Comparison of ENCODE assay signal across 25 mouse cellular contexts in the genomic region with DNA sequence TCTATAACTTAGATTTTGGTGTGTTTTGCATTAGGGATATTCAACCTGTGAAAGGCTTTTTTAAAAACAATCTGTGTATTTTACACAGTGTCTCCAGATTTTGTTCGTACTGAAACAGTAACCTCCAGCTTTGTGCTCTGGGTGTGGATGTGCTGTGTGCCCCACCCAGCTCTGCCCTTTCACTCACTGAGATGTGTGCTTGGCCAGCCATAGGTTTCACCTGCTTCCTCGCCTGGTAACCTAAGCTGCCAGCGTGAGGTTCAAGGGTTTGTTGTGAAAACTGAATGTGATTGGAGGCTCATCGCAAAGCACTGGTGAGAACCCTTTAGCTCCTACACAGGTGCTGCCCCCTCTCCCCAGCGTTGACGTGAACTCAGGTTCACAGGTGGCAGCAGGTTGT.
DNase-seq lines count a peak whose midpoint lies in the region; ATAC-seq and TF ChIP-seq lines count a peak whose summit lies in the region.
"Had no signal": no experiment of that assay in that cellular context is flagged by ENCODE, and none has a peak within 500 bp of the region (broad histone marks: within the 10 kb centered on the region; RNA-seq: fewer than 3 reads in every experiment).

No protein-coding gene starts in this region.

- no peak overlapping the region for H3K27ac ChIP-seq in intestine, embryonic 14.5 days (ENCODE audit: low read depth)
- H3K27ac ChIP-seq in intestine, embryonic 16.5 days (ENCODE audit: low read length) = no peak overlapping the region
- peak overlapping the region; percentile 21 for H3K27ac ChIP-seq in stomach, embryonic 15.5 days
- H3K27ac ChIP-seq in lung, postnatal 0 days (ENCODE audit: low read length) = no peak overlapping the region
- H3K27ac ChIP-seq: embryonic facial prominence, embryonic 12.5 days; embryonic facial prominence, embryonic 15.5 days; heart, embryonic 15.5 days; hindbrain, embryonic 10.5 days; hindbrain, embryonic 13.5 days had no signal

- H3K27me3 ChIP-seq in intestine, embryonic 14.5 days (replicated peaks; ENCODE audit: control insufficient read depth, insufficient read depth, low read length) = no peaks in the 10 kb centered on the region
- no peaks in the 10 kb centered on the region for H3K27me3 ChIP-seq in intestine, embryonic 16.5 days (replicated peaks; ENCODE audit: control insufficient read depth, insufficient read depth, low read length)
- no peaks in the 10 kb centered on the region for H3K27me3 ChIP-seq in stomach, embryonic 15.5 days (replicated peaks)
- H3K27me3 ChIP-seq in lung, postnatal 0 days (replicated peaks; ENCODE audit: insufficient read depth, low read length) = no peaks in the 10 kb centered on the region
- H3K27me3 ChIP-seq: embryonic facial prominence, embryonic 12.5 days; embryonic facial prominence, embryonic 15.5 days; heart, embryonic 12.5 days; heart, embryonic 15.5 days; hindbrain, embryonic 13.5 days had no signal

- H3K4me3 ChIP-seq in intestine, embryonic 14.5 days (ENCODE audit: low read depth, low read length) = no peak overlapping the region
- H3K4me3 ChIP-seq in intestine, embryonic 16.5 days (ENCODE audit: low read length) = no peak overlapping the region
- no peak overlapping the region for H3K4me3 ChIP-seq in stomach, embryonic 15.5 days (replicated peaks)
- no peak overlapping the region for H3K4me3 ChIP-seq in lung, postnatal 0 days (ENCODE audit: low read depth, low read length)
- H3K4me3 ChIP-seq: embryonic facial prominence, embryonic 12.5 days; embryonic facial prominence, embryonic 15.5 days; heart, embryonic 12.5 days; heart, embryonic 15.5 days; hindbrain, embryonic 10.5 days; hindbrain, embryonic 13.5 days had no signal

- TF ChIP-seq EP300 in lung, postnatal 0 days (IDR thresholded peaks at IDR 0.05) = no peak

- no peak for ATAC-seq in intestine, embryonic 14.5 days (replicated peaks; ENCODE audit: low FRiP score, low TSS enrichment, low read depth)
- ATAC-seq in intestine, embryonic 16.5 days = peak; percentile 67
- peak; percentile 77 for ATAC-seq in stomach, embryonic 15.5 days (ENCODE audit: insufficient read depth, low FRiP score, low read depth)
- no peak for ATAC-seq in lung, postnatal 0 days
- ATAC-seq: CD4-positive, CD25-positive, alpha-beta regulatory T cell, adult 4 months; forebrain, embryonic 14.5 days; forebrain, postnatal 0 days; hindbrain, embryonic 16.5 days had no signal

- no peak overlapping the region for H3K4me2 ChIP-seq in intestine, embryonic 14.5 days (ENCODE audit: low read length)
- H3K4me2 ChIP-seq in intestine, embryonic 16.5 days (ENCODE audit: low read depth, low read length) = no peak overlapping the region
- H3K4me2 ChIP-seq in stomach, embryonic 15.5 days = no peak overlapping the region
- H3K4me2 ChIP-seq in lung, postnatal 0 days (replicated peaks; ENCODE audit: low read depth, low read length) = no peak overlapping the region
- H3K4me2 ChIP-seq: embryonic facial prominence, embryonic 12.5 days; embryonic facial prominence, embryonic 15.5 days; heart, embryonic 12.5 days; heart, embryonic 15.5 days; hindbrain, embryonic 13.5 days had no signal

- peak; percentile 15 for DNase-seq in intestine, embryonic 14.5 days (ENCODE audit: low spot score)
- DNase-seq in lung, postnatal 0 days (ENCODE audit: low spot score) = no peak
- DNase-seq in frontal cortex, postnatal 10 days (ENCODE audit: low spot score in 2 of 2) = no peak
- no peak for DNase-seq in thymus, postnatal 25 days
- DNase-seq: adrenal gland, adult 2 months; adrenal gland, postnatal 25 days; cerebellum, adult 11-12 months; cerebellum, adult 8-10 months; cerebellum, postnatal 10 days; forebrain, postnatal 0 days; gastrocnemius, postnatal 10 days; gastrocnemius, postnatal 36 days; heart, postnatal 10 days; heart, postnatal 36 days had no signal

- no peak overlapping the region for H3K9ac ChIP-seq in intestine, embryonic 14.5 days (ENCODE audit: low read length)
- no peak overlapping the region for H3K9ac ChIP-seq in intestine, embryonic 16.5 days (ENCODE audit: low read depth, low read length)
- no peak overlapping the region for H3K9ac ChIP-seq in stomach, embryonic 15.5 days
- H3K9ac ChIP-seq in lung, postnatal 0 days (replicated peaks; ENCODE audit: low read depth) = no peak overlapping the region
- H3K9ac ChIP-seq: embryonic facial prominence, embryonic 12.5 days; embryonic facial prominence, embryonic 15.5 days; forebrain, postnatal 0 days; heart, embryonic 12.5 days; heart, embryonic 15.5 days; hindbrain, embryonic 13.5 days had no signal

- TF ChIP-seq CTCF in lung, postnatal 0 days (IDR thresholded peaks at IDR 0.05) = no peak

- peaks cover 79% of the 10 kb centered on the region for H3K36me3 ChIP-seq in intestine, embryonic 14.5 days (ENCODE audit: control insufficient read depth, insufficient read depth, low read length)
- peaks cover 16% of the 10 kb centered on the region for H3K36me3 ChIP-seq in intestine, embryonic 16.5 days (ENCODE audit: control insufficient read depth, insufficient read depth, low read length)
- H3K36me3 ChIP-seq in stomach, embryonic 15.5 days = peaks cover 33% of the 10 kb centered on the region
- peaks cover 29% of the 10 kb centered on the region for H3K36me3 ChIP-seq in lung, postnatal 0 days (ENCODE audit: insufficient read depth, low read length)

- no peaks in the 10 kb centered on the region for H3K4me1 ChIP-seq in intestine, embryonic 14.5 days (replicated peaks; ENCODE audit: control insufficient read depth, insufficient read depth, low read length)
- H3K4me1 ChIP-seq in intestine, embryonic 16.5 days (ENCODE audit: control insufficient read depth, insufficient read depth, low read length) = peaks cover 10% of the 10 kb centered on the region
- no peaks in the 10 kb centered on the region for H3K4me1 ChIP-seq in stomach, embryonic 15.5 days
- no peaks in the 10 kb centered on the region for H3K4me1 ChIP-seq in lung, postnatal 0 days (ENCODE audit: insufficient read depth, low read depth, low read length)
- H3K4me1 ChIP-seq: embryonic facial prominence, embryonic 12.5 days; embryonic facial prominence, embryonic 15.5 days; heart, embryonic 12.5 days; heart, embryonic 15.5 days; hindbrain, embryonic 10.5 days; hindbrain, embryonic 13.5 days had no signal

- no peaks in the 10 kb centered on the region for H3K9me3 ChIP-seq in intestine, embryonic 14.5 days (ENCODE audit: control insufficient read depth, low read length)
- no peaks in the 10 kb centered on the region for H3K9me3 ChIP-seq in intestine, embryonic 16.5 days (ENCODE audit: control insufficient read depth, low read length)
- H3K9me3 ChIP-seq in stomach, embryonic 15.5 days = no peaks in the 10 kb centered on the region
- H3K9me3 ChIP-seq in lung, postnatal 0 days (ENCODE audit: low read length) = no peaks in the 10 kb centered on the region
- H3K9me3 ChIP-seq: embryonic facial prominence, embryonic 12.5 days; embryonic facial prominence, embryonic 15.5 days; heart, embryonic 15.5 days; hindbrain, embryonic 10.5 days had no signal

- 90% methylated on average over 6 of the region's 6 CpGs for WGBS in intestine, embryonic 14.5 days
- 75% methylated on average over 6 of the region's 6 CpGs for WGBS in intestine, embryonic 16.5 days
- WGBS in stomach, embryonic 15.5 days = 81% methylated on average over 6 of the region's 6 CpGs
- 87% methylated on average over 6 of the region's 6 CpGs for WGBS in lung, postnatal 0 days

Comparison
In these comparisons a context has a peak if more than half of its experiments do, and no peak if none do; other contexts are left out.
1. ATAC-seq: peak in intestine, embryonic 16.5 days (single experiment) and stomach, embryonic 15.5 days (single experiment); none in intestine, embryonic 14.5 days (single experiment) and lung, postnatal 0 days (single experiment).